Mouse (Mus musculus): ENCODE results near the gene Car15. TPM values are rescaled to one million over a fixed set of nuclear protein-coding genes. Genes with fewer than 3 reads are reported as not detected.

Car15 gene
- polyA plus RNA-seq, 1 experiment from 2014 or later = 0.58 TPM

DNA sequence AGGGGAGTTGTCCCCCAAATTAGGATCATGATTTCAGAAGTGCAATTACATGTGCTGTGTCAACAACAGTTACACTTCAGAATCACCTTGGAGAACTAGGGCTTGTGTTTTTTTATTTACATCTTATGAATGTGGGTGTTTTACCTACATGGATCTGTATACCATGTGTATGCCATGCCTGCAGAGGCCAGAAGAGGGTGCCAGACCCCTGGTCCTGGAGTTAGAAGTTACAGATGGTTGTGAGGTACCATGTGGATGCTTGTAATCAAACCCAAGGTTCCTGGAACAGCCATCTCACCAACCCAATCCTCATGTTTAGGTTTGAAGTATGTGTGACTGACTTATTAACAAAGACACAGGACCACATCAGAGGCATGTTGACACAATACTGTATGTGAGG lies 20.4 kb upstream of the Car15 start:
- Histone ChIP-seq H3K27ac (ENCODE audit: low read length) (no peak overlapping the region), H3K27me3 (ENCODE audit: control insufficient read depth, insufficient read depth, low read depth, low read length) (no peaks in the 10 kb centered on the region), H3K4me2 (ENCODE audit: low read depth, low read length) (no peak overlapping the region), H3K4me3 (ENCODE audit: low read depth, low read length) (no peak overlapping the region), H3K9ac (ENCODE audit: low read depth, low read length) (no peak overlapping the region), H3K9me3 (replicated peaks; ENCODE audit: control insufficient read depth, low read length) (no peaks in the 10 kb centered on the region), H3K4me1 (ENCODE audit: control insufficient read depth, low read depth, low read length) (no peaks in the 10 kb centered on the region), H3K36me3 (ENCODE audit: control insufficient read depth, insufficient read depth) (peaks cover 34% of the 10 kb centered on the region)
- ATAC-seq (ENCODE audit: low read depth) = no peak

DNA sequence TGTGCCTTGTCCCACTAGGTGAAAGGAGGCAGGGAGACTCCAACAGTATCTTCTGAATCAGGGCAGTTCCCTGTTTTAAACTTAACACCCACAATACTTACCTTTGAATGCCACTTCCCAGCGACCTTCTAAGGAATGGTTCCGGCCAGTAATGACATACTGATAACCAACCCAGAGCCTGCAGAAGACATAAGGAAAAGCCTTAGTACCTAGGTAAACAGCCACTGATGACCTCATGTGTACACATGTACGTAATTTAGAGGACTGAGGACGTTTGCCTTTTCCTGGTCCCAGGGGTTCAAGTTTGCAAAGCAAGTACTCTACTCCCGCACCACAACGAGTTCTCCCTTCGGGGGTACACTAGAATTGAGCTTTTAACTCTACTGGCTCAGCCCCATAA lies 19.0 kb upstream of the Car15 start:
- ATAC-seq (ENCODE audit: low read depth) = no peak
- Histone ChIP-seq H3K36me3 (ENCODE audit: control insufficient read depth, insufficient read depth) (peaks cover 34% of the 10 kb centered on the region), H3K4me3 (ENCODE audit: low read depth, low read length) (no peak overlapping the region), H3K4me1 (ENCODE audit: control insufficient read depth, low read depth, low read length) (no peaks in the 10 kb centered on the region), H3K4me2 (ENCODE audit: low read depth, low read length) (no peak overlapping the region), H3K9me3 (replicated peaks; ENCODE audit: control insufficient read depth, low read length) (no peaks in the 10 kb centered on the region), H3K9ac (ENCODE audit: low read depth, low read length) (no peak overlapping the region), H3K27me3 (ENCODE audit: control insufficient read depth, insufficient read depth, low read depth, low read length) (no peaks in the 10 kb centered on the region), H3K27ac (ENCODE audit: low read length) (no peak overlapping the region)
- WGBS (ENCODE audit: insufficient replicate concordance) = 80% methylated on average over 7 of the region's 7 CpGs

DNA sequence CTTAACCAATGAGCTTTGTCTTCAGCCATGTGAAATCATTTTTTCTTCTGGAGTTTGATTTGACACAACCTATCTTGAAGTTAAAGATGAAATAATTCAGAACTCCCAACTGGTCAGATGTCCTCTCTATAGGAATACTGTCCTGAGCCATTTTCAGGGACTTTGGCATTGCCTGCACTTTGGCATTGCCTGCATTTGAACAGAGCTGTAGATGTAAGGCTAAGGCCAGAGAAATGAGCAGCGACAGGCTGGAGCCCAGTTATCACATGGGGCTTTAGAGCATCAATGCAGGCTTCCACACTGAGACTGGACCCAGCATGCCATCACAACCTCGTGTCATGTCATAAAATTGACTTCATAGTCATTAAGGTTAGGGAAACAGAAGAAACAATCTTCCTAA lies 15.1 kb upstream of the Car15 start:
- no peak overlapping the region for H3K27ac ChIP-seq (ENCODE audit: low read length)
- 79% methylated on average over 2 of the region's 2 CpGs for WGBS (ENCODE audit: insufficient replicate concordance)
- no peak overlapping the region for H3K4me2 ChIP-seq (ENCODE audit: low read depth, low read length)
- H3K36me3 ChIP-seq (ENCODE audit: control insufficient read depth, insufficient read depth) = peaks cover 49% of the 10 kb centered on the region
- ATAC-seq (ENCODE audit: low read depth) = no peak
- H3K9ac ChIP-seq (ENCODE audit: low read depth, low read length) = no peak overlapping the region
- no peaks in the 10 kb centered on the region for H3K27me3 ChIP-seq (ENCODE audit: control insufficient read depth, insufficient read depth, low read depth, low read length)
- H3K9me3 ChIP-seq (replicated peaks; ENCODE audit: control insufficient read depth, low read length) = no peaks in the 10 kb centered on the region
- no peaks in the 10 kb centered on the region for H3K4me1 ChIP-seq (ENCODE audit: control insufficient read depth, low read depth, low read length)
- no peak overlapping the region for H3K4me3 ChIP-seq (ENCODE audit: low read depth, low read length)

DNA sequence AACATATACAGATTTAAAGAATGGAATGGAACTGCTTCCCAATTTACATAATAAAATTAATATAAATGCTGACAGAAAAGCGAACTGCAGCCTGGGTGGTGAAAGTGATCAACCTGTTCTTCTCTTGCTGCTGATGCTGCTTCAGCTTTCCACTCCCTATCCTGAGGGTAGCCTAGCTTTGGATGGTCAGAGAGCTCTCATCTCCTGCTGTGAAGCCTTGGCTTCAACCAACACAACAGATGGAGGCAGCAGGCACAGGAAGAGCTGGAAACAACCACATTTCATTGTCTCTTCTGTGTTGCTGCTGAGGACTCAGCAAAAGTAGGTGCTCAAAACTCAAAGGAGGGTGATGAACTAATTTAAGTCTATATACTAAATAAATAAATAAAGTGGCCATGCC lies 13.7 kb upstream of the Car15 start:
- Histone ChIP-seq H3K36me3 (ENCODE audit: control insufficient read depth, insufficient read depth) (peaks cover 48% of the 10 kb centered on the region), H3K4me2 (ENCODE audit: low read depth, low read length) (no peak overlapping the region), H3K27me3 (ENCODE audit: control insufficient read depth, insufficient read depth, low read depth, low read length) (no peaks in the 10 kb centered on the region), H3K9ac (ENCODE audit: low read depth, low read length) (no peak overlapping the region), H3K4me3 (ENCODE audit: low read depth, low read length) (no peak overlapping the region), H3K9me3 (replicated peaks; ENCODE audit: control insufficient read depth, low read length) (no peaks in the 10 kb centered on the region), H3K27ac (ENCODE audit: low read length) (no peak overlapping the region), H3K4me1 (ENCODE audit: control insufficient read depth, low read depth, low read length) (no peaks in the 10 kb centered on the region)
- 88% methylated on average over 1 of the region's 1 CpGs for WGBS (ENCODE audit: insufficient replicate concordance)
- no peak for ATAC-seq (ENCODE audit: low read depth)

DNA sequence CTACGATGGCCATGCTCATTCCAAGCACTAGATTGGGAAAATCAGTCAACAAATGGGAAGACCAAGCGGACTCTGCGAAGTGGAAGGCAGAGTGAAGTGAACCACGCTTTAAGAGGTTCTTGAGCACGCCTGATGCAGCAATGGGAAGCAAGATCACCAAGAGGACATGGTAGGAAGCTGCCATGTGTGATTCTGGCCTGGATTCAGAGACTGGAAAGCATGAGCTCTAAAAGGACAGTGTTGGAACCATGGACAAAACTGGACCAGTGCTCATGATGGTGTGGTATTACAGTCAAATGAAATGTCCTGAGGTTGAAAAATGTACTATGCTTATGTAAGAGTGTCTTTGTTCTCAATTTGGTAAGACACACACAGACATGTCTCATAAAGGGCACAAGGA lies 13.2 kb upstream of the Car15 start:
- WGBS (ENCODE audit: insufficient replicate concordance) = 84% methylated on average over 5 of the region's 5 CpGs
- H3K4me2 ChIP-seq (ENCODE audit: low read depth, low read length) = no peak overlapping the region
- H3K4me3 ChIP-seq (ENCODE audit: low read depth, low read length) = no peak overlapping the region
- H3K9ac ChIP-seq (ENCODE audit: low read depth, low read length) = no peak overlapping the region
- no peak for ATAC-seq (ENCODE audit: low read depth)
- peaks cover 46% of the 10 kb centered on the region for H3K36me3 ChIP-seq (ENCODE audit: control insufficient read depth, insufficient read depth)
- no peak overlapping the region for H3K27ac ChIP-seq (ENCODE audit: low read length)
- H3K27me3 ChIP-seq (ENCODE audit: control insufficient read depth, insufficient read depth, low read depth, low read length) = no peaks in the 10 kb centered on the region
- no peaks in the 10 kb centered on the region for H3K4me1 ChIP-seq (ENCODE audit: control insufficient read depth, low read depth, low read length)
- H3K9me3 ChIP-seq (replicated peaks; ENCODE audit: control insufficient read depth, low read length) = no peaks in the 10 kb centered on the region

DNA sequence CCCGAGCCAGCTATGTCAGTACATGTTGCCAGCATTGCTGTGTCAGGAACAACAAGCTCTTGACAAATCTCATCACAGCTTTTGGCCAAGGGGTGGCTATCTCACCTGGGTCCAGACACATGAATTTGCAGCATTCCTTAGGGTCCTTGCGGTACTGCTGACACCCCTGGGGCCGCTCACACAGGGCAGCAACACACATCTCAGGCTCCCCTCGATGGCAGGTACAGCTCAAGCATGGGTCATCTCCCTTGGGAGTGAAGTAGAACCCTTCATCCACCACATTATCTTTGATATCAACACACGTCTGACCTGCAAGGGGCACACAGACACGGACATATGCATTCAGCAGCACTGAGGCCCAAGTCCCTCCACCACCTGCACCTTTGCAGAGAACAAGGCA lies 11.3 kb upstream of the Car15 start:
- Histone ChIP-seq H3K4me1 (ENCODE audit: control insufficient read depth, low read depth, low read length) (no peaks in the 10 kb centered on the region), H3K27me3 (ENCODE audit: control insufficient read depth, insufficient read depth, low read depth, low read length) (no peaks in the 10 kb centered on the region), H3K36me3 (ENCODE audit: control insufficient read depth, insufficient read depth) (peaks cover 50% of the 10 kb centered on the region), H3K9me3 (replicated peaks; ENCODE audit: control insufficient read depth, low read length) (no peaks in the 10 kb centered on the region), H3K27ac (ENCODE audit: low read length) (no peak overlapping the region), H3K4me2 (ENCODE audit: low read depth, low read length) (no peak overlapping the region), H3K4me3 (ENCODE audit: low read depth, low read length) (no peak overlapping the region), H3K9ac (ENCODE audit: low read depth, low read length) (no peak overlapping the region)
- ATAC-seq (ENCODE audit: low read depth) = no peak
- 80% methylated on average over 6 of the region's 6 CpGs for whole genome bisulfite sequencing (ENCODE audit: insufficient replicate concordance)

DNA sequence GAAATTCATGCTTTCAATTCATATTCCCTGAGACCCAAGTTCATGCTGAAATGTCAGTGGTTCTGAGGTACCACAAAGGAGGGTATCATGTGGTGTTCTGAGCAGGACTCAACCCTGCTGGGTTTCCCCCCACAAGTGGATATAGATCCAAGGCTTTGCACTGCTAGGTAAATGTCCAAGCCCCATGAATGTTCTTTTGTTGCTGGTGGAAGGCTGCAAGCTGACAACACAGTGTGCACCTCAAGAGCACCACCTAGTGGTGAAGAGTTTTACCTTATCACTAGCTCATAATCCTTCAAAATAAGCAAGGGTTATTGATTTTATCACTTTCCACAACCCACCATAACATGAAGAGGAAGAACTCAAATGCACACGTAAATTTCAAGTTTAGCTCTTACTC lies 10.8 kb upstream of the Car15 start:
- 13% methylated on average over 1 of the region's 1 CpGs for WGBS (ENCODE audit: insufficient replicate concordance)
- ATAC-seq (ENCODE audit: low read depth) = no peak
- no peaks in the 10 kb centered on the region for H3K4me1 ChIP-seq (ENCODE audit: control insufficient read depth, low read depth, low read length)

DNA sequence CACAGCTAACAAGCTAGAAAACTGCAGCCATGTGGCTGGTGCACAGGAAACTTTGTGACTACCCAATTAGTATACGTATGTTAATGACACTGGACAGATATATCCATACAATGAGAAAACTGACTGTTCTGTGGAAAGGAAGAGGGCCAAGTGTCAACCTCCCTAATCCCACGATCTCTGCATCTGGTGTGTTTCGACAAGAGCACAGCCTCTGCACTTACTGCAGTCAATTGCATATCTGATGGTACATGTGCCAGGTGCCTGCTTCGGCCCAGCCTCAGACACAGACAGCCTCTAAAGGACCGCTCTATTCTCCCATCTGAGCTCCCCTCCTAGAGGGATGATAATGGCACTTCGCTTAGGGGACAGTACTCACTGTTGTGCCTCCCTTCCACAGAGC lies 10.3 kb upstream of the Car15 start:
- H3K27ac ChIP-seq (ENCODE audit: low read length) = no peak overlapping the region
- H3K4me1 ChIP-seq (ENCODE audit: control insufficient read depth, low read depth, low read length) = no peaks in the 10 kb centered on the region
- no peak overlapping the region for H3K4me2 ChIP-seq (ENCODE audit: low read depth, low read length)
- no peaks in the 10 kb centered on the region for H3K27me3 ChIP-seq (ENCODE audit: control insufficient read depth, insufficient read depth, low read depth, low read length)
- H3K9ac ChIP-seq (ENCODE audit: low read depth, low read length) = no peak overlapping the region
- no peak for ATAC-seq (ENCODE audit: low read depth)
- no peak overlapping the region for H3K4me3 ChIP-seq (ENCODE audit: low read depth, low read length)
- H3K36me3 ChIP-seq (ENCODE audit: control insufficient read depth, insufficient read depth) = peaks cover 50% of the 10 kb centered on the region
- H3K9me3 ChIP-seq (replicated peaks; ENCODE audit: control insufficient read depth, low read length) = no peaks in the 10 kb centered on the region
- WGBS (ENCODE audit: insufficient replicate concordance) = 85% methylated on average over 6 of the region's 6 CpGs

More for the DNA sequence above, 10.8 kb upstream of the Car15 start:
- Histone ChIP-seq H3K9me3 (replicated peaks; ENCODE audit: control insufficient read depth, low read length) (no peaks in the 10 kb centered on the region), H3K27me3 (ENCODE audit: control insufficient read depth, insufficient read depth, low read depth, low read length) (no peaks in the 10 kb centered on the region), H3K4me2 (ENCODE audit: low read depth, low read length) (no peak overlapping the region), H3K9ac (ENCODE audit: low read depth, low read length) (no peak overlapping the region), H3K36me3 (ENCODE audit: control insufficient read depth, insufficient read depth) (peaks cover 49% of the 10 kb centered on the region), H3K4me3 (ENCODE audit: low read depth, low read length) (no peak overlapping the region), H3K27ac (ENCODE audit: low read length) (no peak overlapping the region)

DNA sequence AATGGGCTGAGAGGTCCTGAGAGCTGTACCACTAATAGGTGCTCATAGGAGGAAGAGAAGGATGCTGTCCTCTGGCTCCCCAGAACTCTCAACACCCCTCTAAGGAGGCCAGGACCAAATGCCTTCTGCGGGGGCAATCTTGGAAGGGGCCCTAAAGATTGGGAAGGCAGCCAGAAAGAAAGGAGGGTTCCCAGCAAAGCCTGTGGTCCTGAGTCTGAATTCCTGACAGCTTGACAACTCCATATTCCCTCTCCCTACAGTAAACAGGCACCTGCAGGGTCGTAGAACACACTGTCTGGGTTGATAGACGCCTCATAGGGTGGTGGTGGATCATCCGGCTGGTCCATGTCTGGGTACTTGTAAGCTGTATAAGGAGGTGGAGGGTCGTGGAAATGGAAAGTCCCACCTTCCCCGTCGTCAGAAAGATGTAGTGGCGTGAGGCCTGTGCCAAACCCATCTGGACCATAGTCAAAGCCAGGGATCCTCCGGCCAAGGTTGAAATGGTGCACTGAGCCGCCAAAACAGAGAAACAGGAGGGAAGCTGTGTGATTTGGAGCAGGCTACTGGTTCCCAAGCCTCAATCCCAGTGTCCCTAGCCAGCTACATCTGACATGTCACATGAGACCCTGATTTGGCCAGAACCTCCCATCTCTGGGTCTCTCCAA lies 5.7 kb upstream of the Car15 start:
- 81% methylated on average over 10 of the region's 10 CpGs for WGBS (ENCODE audit: insufficient replicate concordance)
- Histone ChIP-seq H3K4me1 (ENCODE audit: control insufficient read depth, low read depth, low read length) (no peaks in the 10 kb centered on the region), H3K36me3 (ENCODE audit: control insufficient read depth, insufficient read depth) (peaks cover 47% of the 10 kb centered on the region), H3K27ac (ENCODE audit: low read length) (no peak overlapping the region), H3K4me2 (ENCODE audit: low read depth, low read length) (no peak overlapping the region), H3K9ac (ENCODE audit: low read depth, low read length) (no peak overlapping the region), H3K9me3 (replicated peaks; ENCODE audit: control insufficient read depth, low read length) (no peaks in the 10 kb centered on the region), H3K27me3 (ENCODE audit: control insufficient read depth, insufficient read depth, low read depth, low read length) (no peaks in the 10 kb centered on the region), H3K4me3 (ENCODE audit: low read depth, low read length) (no peak overlapping the region)
- ATAC-seq (ENCODE audit: low read depth) = no peak
